Mouse (Mus musculus) liver, embryonic 12.5 days (tissue): Measurements from ENCODE around the gene Scg5. TPM values are rescaled to one million over a fixed set of nuclear protein-coding genes. Genes with fewer than 3 reads are reported as not detected.

Experiments
- polyA plus RNA-seq: library from polyadenylated mRNA; unstranded; fragments of >200 nt; fragmentation: Nextera tagmentation; extraction: Ambion mirVana; gene quantifications from 2 replicates; pipeline ENCODE4 v1.2.1, GENCODE M21; 2016

Scg5 gene
- polyA plus RNA-seq, 1 experiment from 2014 or later = not detected

Other genes with a start within 250 kb of the Scg5 start
- 0.13 and 0.19 TPM in 2 replicates for gene Grem1, start 70.5 kb downstream of the Scg5 start, polyA plus RNA-seq
- gene Arhgap11a, start 19.5 kb upstream of the Scg5 start, polyA plus RNA-seq = 29.7 and 31.2 TPM in 2 replicates
- 0.04 TPM in 1 of 2 replicates, not detected in the other for gene Gjd2, start 184.5 kb upstream of the Scg5 start, polyA plus RNA-seq
- 9.2 and 20.4 TPM in 2 replicates for gene Actc1, start 224.4 kb upstream of the Scg5 start, polyA plus RNA-seq